Mouse (Mus musculus): ENCODE measurements around the gene Ldhb.
"Not testable (repeated sequence)": the region's sequence is repeated elsewhere in the genome, so short reads cannot be mapped to it uniquely, and the experiment has no call there.

The Ldhb gene

GRCm38 (mm10) chr6:142514912-142515311 lies 7.2 kb upstream of the Ldhb start:
- DNase-seq (ENCODE audit: low spot score in 2 of 2): peak in 1 of 2 experiments; percentile 49

- DNase-seq (ENCODE audit: low spot score in 2 of 2): no peak
Measured at GRCm38 (mm10) chr6:142512902-142513301, 5.1 kb upstream of the Ldhb start.

- DNase-seq (ENCODE audit: low spot score in 2 of 2): no peak
Measured at GRCm38 (mm10) chr6:142511516-142512135, 3.9 kb upstream of the Ldhb start.

- no peak for DNase-seq (ENCODE audit: low spot score in 2 of 2)
Measured at GRCm38 (mm10) chr6:142508663-142509062, 906 bp upstream of the Ldhb start.

- peak in 1 of 2 experiments; percentile 30 for DNase-seq (ENCODE audit: low spot score in 2 of 2)
Measured at GRCm38 (mm10) chr6:142507033-142507784, 548 bp downstream of the Ldhb start.

GRCm38 (mm10) chr6:142506338-142507032 lies 1.3 kb downstream of the Ldhb start:
- no peak for DNase-seq (ENCODE audit: low spot score in 2 of 2)

GRCm38 (mm10) chr6:142503601-142504000 lies 4.2 kb downstream of the Ldhb start:
- no peak for DNase-seq (ENCODE audit: low spot score in 2 of 2)

- DNase-seq (ENCODE audit: low spot score in 2 of 2): no peak
Measured at GRCm38 (mm10) chr6:142502519-142503125, 5.1 kb downstream of the Ldhb start.

- not testable (repeated sequence) for DNase-seq (ENCODE audit: low spot score in 2 of 2)
Measured at GRCm38 (mm10) chr6:142490114-142490513, 17.6 kb downstream of the Ldhb start.

GRCm38 (mm10) chr6:142487638-142488037 lies 20.1 kb downstream of the Ldhb start:
- no peak for DNase-seq (ENCODE audit: low spot score in 2 of 2)

GRCm38 (mm10) chr6:142485478-142486123 lies 22.2 kb downstream of the Ldhb start:
- DNase-seq (ENCODE audit: low spot score in 2 of 2): no peak

- DNase-seq (ENCODE audit: low spot score in 2 of 2): no peak
Measured at GRCm38 (mm10) chr6:142477239-142477638, 30.5 kb downstream of the Ldhb start.

GRCm38 (mm10) chr6:142472801-142473203 lies 35.0 kb downstream of the Ldhb start, which contains the start of gene Gys2:
Gene Gys2 (minus strand): TSS chr6:142473109.
- DNase-seq (ENCODE audit: low spot score in 2 of 2): no peak

- DNase-seq (ENCODE audit: low spot score in 2 of 2): no peak
Measured at GRCm38 (mm10) chr6:142471141-142471540, 36.6 kb downstream of the Ldhb start.

- DNase-seq (ENCODE audit: low spot score in 2 of 2): no peak
Measured at GRCm38 (mm10) chr6:142469602-142470001, 38.2 kb downstream of the Ldhb start.

- no peak for DNase-seq (ENCODE audit: low spot score in 2 of 2)
Measured at GRCm38 (mm10) chr6:142462194-142462593, 45.6 kb downstream of the Ldhb start.

- DNase-seq (ENCODE audit: low spot score in 2 of 2): peak; percentile 41 to 45
Measured at GRCm38 (mm10) chr6:142459017-142459678, 48.6 kb downstream of the Ldhb start.

- DNase-seq (ENCODE audit: low spot score in 2 of 2): no peak
Measured at GRCm38 (mm10) chr6:142458010-142458409, 49.7 kb downstream of the Ldhb start.

- DNase-seq (ENCODE audit: low spot score in 2 of 2): no peak
Measured at GRCm38 (mm10) chr6:142455314-142455996, 52.3 kb downstream of the Ldhb start.

- DNase-seq (ENCODE audit: low spot score in 2 of 2): no peak
Measured at GRCm38 (mm10) chr6:142453311-142453710, 54.4 kb downstream of the Ldhb start.

All from urinary bladder, adult 18-20 months (tissue).